Mouse (Mus musculus) thymus, adult 2 months (tissue): ENCODE results near the gene St6galnac5.

Experiments
- CTCF ChIP-seq: fragments of 200-500 bp; IDR thresholded peaks from 2 replicates; pipeline ENCODE4 v1.5.1; 2012; ENCODE audit warnings: mild to moderate bottlenecking, control low read depth, low read length, moderate library complexity, borderline replicate concordance; ENCODE audit not compliant: control insufficient read depth, poor library complexity, insufficient read depth; ENCODE audit errors: extremely low read depth
- POLR2A ChIP-seq: fragments of 200-500 bp; IDR thresholded peaks from 2 replicates; pipeline ENCODE4 v1.6.1; 2012; ENCODE audit warnings: mild to moderate bottlenecking, low read length, control low read depth, moderate library complexity; ENCODE audit not compliant: control insufficient read depth, poor library complexity, insufficient read depth; ENCODE audit errors: extremely low read depth

DNA sequence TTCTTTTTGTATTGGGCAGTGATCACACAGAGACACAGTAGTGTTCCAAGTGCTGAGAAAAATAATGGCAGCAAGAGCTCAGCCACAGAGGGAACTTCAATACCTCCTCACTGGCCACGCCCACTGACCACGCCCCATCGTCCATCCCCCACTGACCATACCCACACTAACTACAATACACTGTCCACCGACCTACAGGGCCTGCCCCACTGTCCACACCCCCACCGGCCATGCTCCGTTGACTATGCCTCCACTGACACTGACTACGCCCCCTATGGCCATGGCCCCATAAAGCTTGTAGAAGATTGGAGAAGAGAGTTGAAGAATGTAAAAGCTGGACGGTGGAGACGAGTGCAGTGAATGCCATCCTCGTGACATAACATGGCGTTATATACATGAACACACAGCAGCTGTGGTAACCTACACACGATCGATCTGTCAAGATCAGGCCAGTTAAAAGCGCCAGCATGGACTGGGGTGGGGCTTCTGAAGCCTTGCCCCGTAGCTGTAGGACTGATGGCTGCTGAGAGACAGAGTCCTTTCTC, 32.7 kb downstream of the St6galnac5 start:
- no peak for TF ChIP-seq CTCF
- TF ChIP-seq POLR2A = no peak
